Mouse (Mus musculus): ENCODE measurements around the gene Camkv. TPM values are rescaled to one million over a fixed set of nuclear protein-coding genes. Genes with fewer than 3 reads are reported as not detected.

Camkv gene
- polyA plus RNA-seq, 2 experiments = 0.10 TPM; not detected in 1

- TF ChIP-seq CTCF (IDR thresholded peaks at IDR 0.05; ENCODE audit: low read depth) = no peak
- TF ChIP-seq EP300 (IDR thresholded peaks at IDR 0.05; ENCODE audit: low read depth) = no peak
- H3K4me2 ChIP-seq (ENCODE audit: low read depth) = no peak overlapping the region
- ATAC-seq (ENCODE audit: insufficient read depth) (no peak), DNase-seq (ENCODE audit: low read depth in 3 of 3, low spot score in 3 of 3) (no peak)
- H3K4me3 ChIP-seq (ENCODE audit: insufficient read depth in 1 of 2, low read depth in 2 of 2, low read length in 2 of 2) = no peak overlapping the region
- H3K9ac ChIP-seq (replicated peaks) = no peak overlapping the region
- H3K4me1 ChIP-seq (replicated peaks; ENCODE audit: control insufficient read depth in 2 of 2, insufficient read depth in 2 of 2, low read length in 1 of 2) = peaks cover 13 to 19% of the 10 kb centered on the region in 2 experiments
- H3K27me3 ChIP-seq (ENCODE audit: control insufficient read depth, insufficient read depth, low read length) = no peaks in the 10 kb centered on the region
- 56% methylated on average over 10 of the region's 10 CpGs for WGBS (ENCODE audit: insufficient replicate concordance)
- peaks cover 22% of the 10 kb centered on the region for H3K36me3 ChIP-seq (replicated peaks; ENCODE audit: control insufficient read depth, insufficient read depth, low read depth)
- H3K27ac ChIP-seq = no peak overlapping the region
- no peaks in the 10 kb centered on the region for H3K9me3 ChIP-seq (ENCODE audit: control insufficient read depth, low read length)
Measured at GRCm38 (mm10) chr9:107966676-107967075, 31.2 kb downstream of the Camkv start.

DNA sequence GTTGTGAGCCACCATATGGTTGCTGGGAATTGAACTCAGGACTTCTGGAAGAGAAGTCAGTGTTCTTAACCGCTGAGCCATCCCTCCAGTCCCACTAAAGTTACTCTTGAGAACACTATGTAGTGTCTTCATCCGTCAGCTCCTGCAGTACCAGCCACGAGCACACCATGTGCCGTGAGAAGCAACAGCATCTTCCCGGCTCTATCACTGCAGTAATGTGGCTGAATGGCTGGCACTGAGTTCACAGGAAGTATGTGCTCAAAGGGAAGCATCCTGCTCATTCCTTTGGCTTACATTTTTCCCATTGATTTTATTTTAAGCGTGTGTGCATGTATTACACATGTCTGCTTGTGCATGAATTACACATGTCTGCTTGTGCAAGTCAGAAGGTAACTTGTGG is 32.0 kb downstream of the Camkv start:
- H3K27me3 ChIP-seq (ENCODE audit: control insufficient read depth, insufficient read depth, low read length) = no peaks in the 10 kb centered on the region
- no peaks in the 10 kb centered on the region for H3K9me3 ChIP-seq (ENCODE audit: control insufficient read depth, low read length)
- TF ChIP-seq CTCF (IDR thresholded peaks at IDR 0.05; ENCODE audit: low read depth) (no peak), EP300 (IDR thresholded peaks at IDR 0.05; ENCODE audit: low read depth) (no peak)
- H3K9ac ChIP-seq (replicated peaks) = no peak overlapping the region
- H3K4me3 ChIP-seq (ENCODE audit: insufficient read depth in 1 of 2, low read depth in 2 of 2, low read length in 2 of 2) = no peak overlapping the region
- H3K36me3 ChIP-seq (replicated peaks; ENCODE audit: control insufficient read depth, insufficient read depth, low read depth) = peaks cover 14% of the 10 kb centered on the region
- H3K4me2 ChIP-seq (ENCODE audit: low read depth) = no peak overlapping the region
- peaks cover 21 to 27% of the 10 kb centered on the region in 2 experiments for H3K4me1 ChIP-seq (replicated peaks; ENCODE audit: control insufficient read depth in 2 of 2, insufficient read depth in 2 of 2, low read length in 1 of 2)
- WGBS (ENCODE audit: insufficient replicate concordance) = 81% methylated on average over 6 of the region's 6 CpGs
- no peak for ATAC-seq (ENCODE audit: insufficient read depth)
- DNase-seq (ENCODE audit: low read depth in 3 of 3, low spot score in 3 of 3) = no peak
- H3K27ac ChIP-seq = no peak overlapping the region

GRCm38 (mm10) chr9:107968531-107968930 is 33.1 kb downstream of the Camkv start:
- Histone ChIP-seq H3K4me1 (replicated peaks; ENCODE audit: control insufficient read depth in 2 of 2, insufficient read depth in 2 of 2, low read length in 1 of 2) (peaks cover 31 to 38% of the 10 kb centered on the region in 2 experiments), H3K27me3 (ENCODE audit: control insufficient read depth, insufficient read depth, low read length) (no peaks in the 10 kb centered on the region), H3K27ac (no peak overlapping the region), H3K4me2 (ENCODE audit: low read depth) (no peak overlapping the region), H3K9me3 (ENCODE audit: control insufficient read depth, low read length) (no peaks in the 10 kb centered on the region), H3K9ac (replicated peaks) (no peak overlapping the region), H3K4me3 (ENCODE audit: insufficient read depth in 1 of 2, low read depth in 2 of 2, low read length in 2 of 2) (no peak overlapping the region), H3K36me3 (replicated peaks; ENCODE audit: control insufficient read depth, insufficient read depth, low read depth) (peaks cover 14% of the 10 kb centered on the region)
- no peak for ATAC-seq (ENCODE audit: insufficient read depth)
- 79% methylated on average over 7 of the region's 7 CpGs for WGBS (ENCODE audit: insufficient replicate concordance)
- no peak for DNase-seq (ENCODE audit: low read depth in 3 of 3, low spot score in 3 of 3)
- TF ChIP-seq CTCF (IDR thresholded peaks at IDR 0.05; ENCODE audit: low read depth) (no peak), EP300 (IDR thresholded peaks at IDR 0.05; ENCODE audit: low read depth) (no peak)

GRCm38 (mm10) chr9:107970311-107970710 is 34.8 kb downstream of the Camkv start:
- Histone ChIP-seq H3K27me3 (ENCODE audit: control insufficient read depth, insufficient read depth, low read length) (no peaks in the 10 kb centered on the region), H3K4me2 (ENCODE audit: low read depth) (no peak overlapping the region), H3K9ac (replicated peaks) (no peak overlapping the region), H3K4me1 (replicated peaks; ENCODE audit: control insufficient read depth in 2 of 2, insufficient read depth in 2 of 2, low read length in 1 of 2) (peaks cover 44 to 49% of the 10 kb centered on the region in 2 experiments), H3K9me3 (ENCODE audit: control insufficient read depth, low read length) (no peaks in the 10 kb centered on the region), H3K36me3 (replicated peaks; ENCODE audit: control insufficient read depth, insufficient read depth, low read depth) (peaks cover 14% of the 10 kb centered on the region), H3K4me3 (ENCODE audit: insufficient read depth in 1 of 2, low read depth in 2 of 2, low read length in 2 of 2) (no peak overlapping the region), H3K27ac (peak overlapping the region; percentile 98)
- WGBS (ENCODE audit: insufficient replicate concordance) = 83% methylated on average over 5 of the region's 5 CpGs
- no peak for ATAC-seq (ENCODE audit: insufficient read depth)
- no peak for TF ChIP-seq CTCF (IDR thresholded peaks at IDR 0.05; ENCODE audit: low read depth)
- no peak for TF ChIP-seq EP300 (IDR thresholded peaks at IDR 0.05; ENCODE audit: low read depth)
- no peak for DNase-seq (ENCODE audit: low read depth in 3 of 3, low spot score in 3 of 3)

GRCm38 (mm10) chr9:107971690-107972541 is 36.4 kb downstream of the Camkv start:
- Histone ChIP-seq H3K4me1 (replicated peaks; ENCODE audit: control insufficient read depth in 2 of 2, insufficient read depth in 2 of 2, low read length in 1 of 2) (peaks cover 50 to 62% of the 10 kb centered on the region in 2 experiments), H3K36me3 (replicated peaks; ENCODE audit: control insufficient read depth, insufficient read depth, low read depth) (peaks cover 18% of the 10 kb centered on the region), H3K4me2 (ENCODE audit: low read depth) (peak overlapping the region; percentile 59), H3K27ac (peak overlapping the region; percentile 98), H3K9ac (replicated peaks) (peak overlapping the region; percentile 57), H3K27me3 (ENCODE audit: control insufficient read depth, insufficient read depth, low read length) (no peaks in the 10 kb centered on the region), H3K9me3 (ENCODE audit: control insufficient read depth, low read length) (no peaks in the 10 kb centered on the region), H3K4me3 (ENCODE audit: insufficient read depth in 1 of 2, low read depth in 2 of 2, low read length in 2 of 2) (no peak overlapping the region)
- ATAC-seq (ENCODE audit: insufficient read depth) (peak; percentile 80), DNase-seq (ENCODE audit: low read depth in 3 of 3, low spot score in 3 of 3) (peak; percentile 93 to 97 (median 97))
- TF ChIP-seq CTCF (IDR thresholded peaks at IDR 0.05; ENCODE audit: low read depth) (no peak), EP300 (IDR thresholded peaks at IDR 0.05; ENCODE audit: low read depth) (peak; percentile 91)
- 12% methylated on average over 8 of the region's 8 CpGs for WGBS (ENCODE audit: insufficient replicate concordance)
